Mouse (Mus musculus) hindbrain, embryonic 15.5 days (tissue): ENCODE measurements around the gene Rpf2. TPM values are rescaled to one million over a fixed set of nuclear protein-coding genes. Genes with fewer than 3 reads are reported as not detected.

ENCODE experiments used
- ATAC-seq: fragments of 200-750 bp; cut with Nextera tagmentation; 2 replicates; pipeline ENCODE4 v1.8.0; 2017; ENCODE audit warnings: low read depth, moderate number of reproducible peaks, moderate TSS enrichment; ENCODE audit not compliant: low FRiP score
- H3K27ac ChIP-seq: fragments of 300-500 bp; sonication (generic); replicated peaks from 2 replicates; pipeline ENCODE4 v1.5.1; 2015; ENCODE audit warnings: mild to moderate bottlenecking, inconsistent platforms
- H3K27me3 ChIP-seq: fragments of 300-500 bp; sonication (generic); 2 replicates; pipeline ENCODE4 v1.6.1; 2015; ENCODE audit warnings: control low read depth, inconsistent platforms
- H3K36me3 ChIP-seq: fragments of 300-500 bp; sonication (generic); 2 replicates; pipeline ENCODE4 v1.6.1; 2015; ENCODE audit warnings: control low read depth, inconsistent platforms
- H3K4me1 ChIP-seq: fragments of 300-500 bp; sonication (generic); replicated peaks from 2 replicates; pipeline ENCODE4 v1.6.1; 2015; ENCODE audit warnings: control low read depth, inconsistent platforms
- H3K4me2 ChIP-seq: fragments of 300-500 bp; sonication (generic); 2 replicates; pipeline ENCODE4 v1.6.1; 2015; ENCODE audit warnings: moderate library complexity, mild to moderate bottlenecking, inconsistent platforms
- H3K4me3 ChIP-seq: fragments of 300-500 bp; sonication (generic); 2 replicates; pipeline ENCODE4 v1.5.1; 2015; ENCODE audit warnings: mild to moderate bottlenecking, inconsistent platforms
- H3K9ac ChIP-seq: fragments of 300-500 bp; sonication (generic); 2 replicates; pipeline ENCODE4 v1.6.1; 2015; ENCODE audit warnings: inconsistent platforms
- H3K9me3 ChIP-seq: fragments of 300-500 bp; sonication (generic); 2 replicates; pipeline ENCODE4 v1.6.1; 2016; ENCODE audit warnings: control low read depth, inconsistent platforms
- WGBS: fragments of 180-500 bp; shearing (Covaris S2); methylation state at CpG from one replicate; pipeline ENCODE4 v1.1.7; 2015; 5-methylcytosine and 5-hydroxymethylcytosine counted together
- polyA plus RNA-seq: library from polyadenylated mRNA; unstranded; fragments of >200 nt; fragmentation: Nextera tagmentation; extraction: Ambion mirVana; gene quantifications from 2 replicates; pipeline ENCODE4 v1.2.1, GENCODE M21; 2015

The Rpf2 gene
- polyA plus RNA-seq, 1 experiment from 2014 or later, result 63.7 TPM

- Histone ChIP-seq H3K36me3 (no peaks in the 10 kb centered on the region), H3K4me1 (no peaks in the 10 kb centered on the region), H3K4me3 (no peak overlapping the region), H3K9me3 (no peaks in the 10 kb centered on the region), H3K4me2 (no peak overlapping the region), H3K27ac (no peak overlapping the region), H3K9ac (no peak overlapping the region), H3K27me3 (no peaks in the 10 kb centered on the region)
- no peak for ATAC-seq
- 86% methylated on average over 3 of the region's 3 CpGs for WGBS
These were observed 18.1 kb upstream of the Rpf2 start for GRCm38 (mm10) chr10:40264920-40265319.

DNA sequence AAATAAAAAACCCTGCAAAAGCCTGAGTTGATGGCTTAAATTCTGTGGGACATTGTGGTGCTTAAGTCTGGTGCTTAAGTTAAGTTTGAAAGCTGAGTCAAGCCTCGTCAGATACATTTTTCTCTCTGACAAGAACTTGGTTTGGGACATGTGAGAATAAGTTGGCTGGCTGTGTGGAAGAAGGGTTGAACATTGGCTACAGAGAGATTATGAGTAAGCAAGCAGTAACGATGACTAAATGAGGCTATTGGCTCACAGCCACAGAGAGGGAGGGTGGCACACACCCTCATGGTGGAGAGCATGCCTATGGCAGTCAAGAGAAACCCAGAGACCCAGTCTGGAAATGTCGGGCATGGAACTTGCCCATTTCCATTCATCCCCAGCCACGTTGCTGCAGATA, 16.9 kb upstream of the Rpf2 start:
- Histone ChIP-seq H3K36me3 (no peaks in the 10 kb centered on the region), H3K4me3 (no peak overlapping the region), H3K4me2 (no peak overlapping the region), H3K27me3 (no peaks in the 10 kb centered on the region), H3K27ac (no peak overlapping the region), H3K9ac (no peak overlapping the region), H3K9me3 (no peaks in the 10 kb centered on the region), H3K4me1 (peaks cover 6% of the 10 kb centered on the region; the same call in 1 of the 2 replicates)
- WGBS, result 79% methylated on average over 4 of the region's 4 CpGs
- ATAC-seq, result no peak

DNA sequence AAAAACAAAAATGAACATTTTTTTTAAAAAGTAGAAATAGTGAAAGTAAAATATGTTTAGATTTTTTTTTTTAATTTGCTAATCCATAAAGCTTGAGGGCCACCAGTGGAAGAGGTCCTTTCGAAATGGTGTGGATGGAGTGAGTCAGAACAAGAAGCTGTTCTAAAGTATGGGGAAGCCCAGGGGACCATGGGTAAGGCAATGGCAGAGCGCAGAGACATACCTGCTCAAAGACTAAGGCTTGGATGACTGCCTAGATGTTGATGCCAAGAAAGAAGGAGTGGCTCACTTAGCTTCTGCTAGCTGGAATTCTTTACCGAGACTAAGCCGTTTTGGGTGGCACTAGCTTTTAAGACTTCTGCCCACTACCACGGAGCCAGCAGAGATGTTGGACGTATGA, 15.4 kb upstream of the Rpf2 start:
- no peak for ATAC-seq
- H3K4me3 ChIP-seq, result no peak overlapping the region
- no peak overlapping the region for H3K9ac ChIP-seq
- H3K4me1 ChIP-seq, result peaks cover 8% of the 10 kb centered on the region; the same call in 1 of the 2 replicates
- WGBS, result 91% methylated on average over 6 of the region's 6 CpGs
- H3K27me3 ChIP-seq, result no peaks in the 10 kb centered on the region
- H3K27ac ChIP-seq, result no peak overlapping the region
- H3K9me3 ChIP-seq, result no peaks in the 10 kb centered on the region
- no peaks in the 10 kb centered on the region for H3K36me3 ChIP-seq
- no peak overlapping the region for H3K4me2 ChIP-seq

GRCm38 (mm10) chr10:40260305-40260704, 13.5 kb upstream of the Rpf2 start:
- H3K9ac ChIP-seq, result no peak overlapping the region
- no peak for ATAC-seq
- H3K27ac ChIP-seq, result no peak overlapping the region
- H3K4me2 ChIP-seq, result no peak overlapping the region
- H3K27me3 ChIP-seq, result no peaks in the 10 kb centered on the region
- H3K36me3 ChIP-seq, result no peaks in the 10 kb centered on the region
- WGBS, result 64% methylated on average over 5 of the region's 5 CpGs
- no peaks in the 10 kb centered on the region for H3K9me3 ChIP-seq
- H3K4me1 ChIP-seq, result peaks cover 16% of the 10 kb centered on the region
- no peak overlapping the region for H3K4me3 ChIP-seq

DNA sequence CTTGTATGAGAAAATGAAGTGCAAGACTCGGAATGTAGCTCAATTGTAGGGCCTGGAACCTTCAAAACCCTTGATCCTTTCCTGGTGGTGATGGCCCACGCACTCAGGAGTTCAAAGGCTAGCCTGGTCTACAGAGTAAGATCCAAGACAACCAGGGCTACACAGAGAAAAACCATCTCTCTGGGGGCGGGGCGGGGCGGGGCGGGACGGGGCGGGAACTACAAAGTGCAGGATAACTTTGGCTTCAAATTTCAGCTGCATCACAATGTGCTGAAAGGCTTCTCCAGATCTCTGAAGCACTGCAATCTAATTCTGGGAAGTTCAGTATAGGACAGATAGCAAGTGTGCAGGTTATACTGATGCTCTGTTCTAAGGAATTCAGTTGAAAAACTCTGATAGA, 12.7 kb upstream of the Rpf2 start:
- peaks cover 16% of the 10 kb centered on the region for H3K4me1 ChIP-seq
- H3K9me3 ChIP-seq, result no peaks in the 10 kb centered on the region
- H3K4me3 ChIP-seq, result no peak overlapping the region
- H3K9ac ChIP-seq, result no peak overlapping the region
- no peak overlapping the region for H3K27ac ChIP-seq
- H3K27me3 ChIP-seq, result no peaks in the 10 kb centered on the region
- H3K4me2 ChIP-seq, result no peak overlapping the region
- no peak for ATAC-seq
- 25% methylated on average over 8 of the region's 8 CpGs for WGBS
- H3K36me3 ChIP-seq, result no peaks in the 10 kb centered on the region

DNA sequence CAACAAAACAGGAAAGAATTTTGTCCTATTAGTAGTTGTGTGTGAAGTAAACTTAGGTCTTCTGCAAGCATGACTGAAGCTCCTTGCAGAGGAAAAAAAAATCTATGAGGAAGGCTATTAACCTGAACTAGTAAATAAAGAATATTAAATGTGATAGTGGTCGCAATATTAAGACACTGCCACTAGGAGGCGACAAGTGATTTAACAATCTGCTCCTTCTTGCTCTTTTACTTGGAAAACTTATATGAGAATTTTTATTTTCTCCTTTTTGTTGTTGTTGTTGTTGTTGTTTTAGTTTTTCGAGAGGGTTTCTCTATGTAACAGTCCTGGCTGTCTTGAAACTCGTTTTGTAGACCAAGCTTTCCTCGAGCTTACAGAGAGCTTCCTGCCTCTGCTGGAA, 12.1 kb upstream of the Rpf2 start:
- Histone ChIP-seq H3K27ac (peak overlapping the region; percentile 96), H3K9me3 (no peaks in the 10 kb centered on the region), H3K36me3 (no peaks in the 10 kb centered on the region), H3K4me1 (peaks cover 16% of the 10 kb centered on the region), H3K9ac (peak overlapping the region; percentile 36), H3K27me3 (no peaks in the 10 kb centered on the region), H3K4me2 (peak overlapping the region; percentile 71), H3K4me3 (peak overlapping the region; percentile 87)
- 5% methylated on average over 5 of the region's 5 CpGs for WGBS
- ATAC-seq, result no peak

- no peaks in the 10 kb centered on the region for H3K9me3 ChIP-seq
- H3K4me1 ChIP-seq, result peaks cover 16% of the 10 kb centered on the region
- under 1% methylated on average over 12 of the region's 12 CpGs for WGBS
- ATAC-seq, result peak; percentile 79
- peak overlapping the region; percentile 71 for H3K4me2 ChIP-seq
- peak overlapping the region; percentile 87 for H3K4me3 ChIP-seq
- peak overlapping the region; percentile 96 for H3K27ac ChIP-seq
- no peaks in the 10 kb centered on the region for H3K27me3 ChIP-seq
- peak overlapping the region; percentile 36 for H3K9ac ChIP-seq
- H3K36me3 ChIP-seq, result peaks cover 4% of the 10 kb centered on the region
These were observed 11.6 kb upstream of the Rpf2 start for GRCm38 (mm10) chr10:40258401-40258966.

DNA sequence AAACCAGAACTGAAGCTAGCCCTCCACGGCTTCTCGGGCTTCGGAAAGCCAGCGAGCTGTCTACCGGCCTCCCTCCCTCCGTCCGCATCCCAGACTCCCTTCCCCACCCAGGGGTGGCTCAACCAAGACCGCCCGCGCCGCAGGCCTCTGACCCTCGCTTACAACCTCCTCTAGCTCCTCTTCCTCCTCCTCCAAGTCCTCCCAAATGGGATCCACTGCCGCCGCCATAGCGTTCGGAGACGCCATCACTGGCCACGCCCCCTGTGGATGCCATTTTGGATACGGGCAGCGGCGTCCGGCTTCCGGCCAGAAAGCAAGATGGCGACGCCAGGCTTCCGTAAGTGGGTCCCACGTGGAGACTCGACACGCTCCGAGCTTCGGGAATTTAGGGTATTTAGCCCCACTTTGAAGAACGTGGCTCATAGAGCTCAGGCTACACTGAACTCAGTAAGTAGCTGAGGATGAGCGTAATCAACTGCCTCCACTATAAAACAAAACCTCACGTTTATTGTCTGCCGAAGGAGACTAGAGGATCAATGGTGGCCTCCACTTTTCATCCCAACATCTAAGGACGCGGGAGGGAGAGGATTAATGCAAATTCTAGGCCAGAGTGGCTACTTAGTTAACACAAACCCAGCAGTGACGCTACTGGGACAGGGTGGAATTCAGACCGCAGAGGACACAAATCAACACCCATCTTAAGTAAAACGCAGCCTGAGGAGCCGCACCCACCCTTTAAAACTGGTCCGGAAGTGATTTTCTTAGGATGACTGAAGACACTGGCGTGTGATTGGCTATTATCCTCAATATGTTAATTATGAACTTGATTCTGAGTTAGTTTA, 10.8 kb upstream of the Rpf2 start, which contains the start of gene Gtf3c6:
Gtf3c6 (minus strand) TSS at position 695 of the 842 bp plus-strand sequence.
- WGBS, result under 1% methylated on average over 43 of the region's 43 CpGs
- peaks cover 9% of the 10 kb centered on the region for H3K36me3 ChIP-seq
- no peaks in the 10 kb centered on the region for H3K9me3 ChIP-seq
- peak within 1 kb of the TSS; percentile 96 for H3K27ac ChIP-seq
- peak; percentile 74 for ATAC-seq
- H3K4me1 ChIP-seq, result peaks cover 16% of the 10 kb centered on the region
- H3K4me3 ChIP-seq, result peak within 1 kb of the TSS; percentile 87
- peak within 1 kb of the TSS; percentile 85 for H3K9ac ChIP-seq
- peak within 1 kb of the TSS; percentile 71 for H3K4me2 ChIP-seq
- H3K27me3 ChIP-seq, result no peaks in the 10 kb centered on the region

DNA sequence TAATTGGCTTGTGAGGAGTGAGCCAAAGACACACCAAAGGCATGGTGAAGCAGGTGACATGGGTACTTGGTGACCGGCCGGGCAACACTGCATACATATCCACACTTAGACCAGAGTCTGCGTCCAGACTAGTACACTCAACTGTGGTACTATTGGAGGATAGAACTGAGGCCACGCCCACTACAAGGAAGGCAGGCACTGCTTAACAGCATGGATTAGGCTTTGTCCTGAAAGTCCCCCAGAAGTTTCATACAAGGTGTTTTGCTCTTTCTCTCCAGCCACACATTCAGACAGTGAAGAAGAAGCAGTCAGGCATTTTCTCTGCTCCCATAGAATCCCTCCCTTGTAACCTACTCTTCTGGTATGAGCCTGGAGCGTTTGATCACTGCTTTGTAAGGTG, 9.9 kb upstream of the Rpf2 start:
- peaks cover 18% of the 10 kb centered on the region for H3K36me3 ChIP-seq
- peak; percentile 81 for ATAC-seq
- WGBS, result 4% methylated on average over 5 of the region's 5 CpGs

GRCm38 (mm10) chr10:40250969-40251368, 4.1 kb upstream of the Rpf2 start:
- Histone ChIP-seq H3K27me3 (no peaks in the 10 kb centered on the region), H3K4me2 (no peak overlapping the region), H3K36me3 (peaks cover 51% of the 10 kb centered on the region), H3K4me3 (no peak overlapping the region), H3K4me1 (peaks cover 8% of the 10 kb centered on the region), H3K9ac (no peak overlapping the region), H3K27ac (no peak overlapping the region), H3K9me3 (no peaks in the 10 kb centered on the region)
- WGBS, result 95% methylated on average over 6 of the region's 6 CpGs
- ATAC-seq, result no peak

More for the DNA sequence above, 9.9 kb upstream of the Rpf2 start:
- H3K9ac ChIP-seq, result peak overlapping the region; percentile 85
- H3K4me1 ChIP-seq, result peaks cover 16% of the 10 kb centered on the region
- H3K27ac ChIP-seq, result peak overlapping the region; percentile 96
- peak overlapping the region; percentile 71 for H3K4me2 ChIP-seq
- H3K4me3 ChIP-seq, result peak overlapping the region; percentile 87
- H3K9me3 ChIP-seq, result no peaks in the 10 kb centered on the region
- no peaks in the 10 kb centered on the region for H3K27me3 ChIP-seq

- H3K27ac ChIP-seq, result no peak overlapping the region
- H3K9me3 ChIP-seq, result no peaks in the 10 kb centered on the region
- ATAC-seq, result no peak
- no peak overlapping the region for H3K9ac ChIP-seq
- WGBS, result 87% methylated on average over 9 of the region's 9 CpGs
- peaks cover 15% of the 10 kb centered on the region for H3K4me1 ChIP-seq
- H3K4me3 ChIP-seq, result no peak overlapping the region
- no peaks in the 10 kb centered on the region for H3K27me3 ChIP-seq
- no peak overlapping the region for H3K4me2 ChIP-seq
- peaks cover 51% of the 10 kb centered on the region for H3K36me3 ChIP-seq
These were observed 2.8 kb upstream of the Rpf2 start for GRCm38 (mm10) chr10:40249625-40250024.

DNA sequence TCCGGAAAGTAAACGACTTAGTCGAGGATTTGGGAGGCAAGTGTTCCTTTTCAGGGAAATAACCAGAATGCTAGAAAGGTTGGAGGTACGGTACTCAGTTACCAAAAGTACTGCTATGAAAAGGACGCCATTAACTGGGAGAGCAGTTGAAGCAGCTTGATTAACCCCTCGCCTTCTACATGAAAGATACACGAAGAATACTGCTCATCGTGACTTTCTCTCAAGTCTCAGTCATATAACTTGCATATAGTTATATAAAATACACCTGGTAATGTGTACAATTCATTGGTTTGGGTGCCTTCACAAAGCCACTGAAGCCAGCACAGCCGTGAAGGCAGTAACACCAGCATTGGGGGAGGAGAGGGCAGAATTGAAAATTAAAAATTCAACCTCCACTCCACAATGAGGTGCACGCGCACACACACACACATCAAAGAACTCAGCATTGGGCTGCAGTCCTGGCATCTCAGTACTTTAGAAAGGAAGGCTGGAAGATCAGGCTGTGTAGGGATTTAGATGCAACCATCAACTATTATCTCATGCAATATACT, 405 bp upstream of the Rpf2 start:
- Histone ChIP-seq H3K27ac (peak overlapping the region; percentile 84), H3K27me3 (no peaks in the 10 kb centered on the region), H3K4me1 (peaks cover 15% of the 10 kb centered on the region), H3K36me3 (peaks cover 51% of the 10 kb centered on the region), H3K9ac (peak overlapping the region; percentile 24; the same call in 1 of the 2 replicates), H3K4me3 (peak overlapping the region; percentile 82), H3K9me3 (no peaks in the 10 kb centered on the region), H3K4me2 (peak overlapping the region; percentile 79)
- WGBS, result 32% methylated on average over 11 of the region's 11 CpGs
- ATAC-seq, result peak; percentile 32; the same call in 1 of the 2 replicates
